Mouse (Mus musculus) intestine, embryonic 15.5 days (tissue): Measurements from ENCODE around the gene Nmral1. TPM values are rescaled to one million over a fixed set of nuclear protein-coding genes. Genes with fewer than 3 reads are reported as not detected.
A peak's percentile ranks its signal among the peaks of the same experiment; 100 is the strongest.

ENCODE experiments used
- ATAC-seq: fragments of 200-750 bp; cut with Nextera tagmentation; 2 replicates; pipeline ENCODE4 v1.8.0; 2017; ENCODE audit warnings: moderate TSS enrichment, moderate library complexity
- H3K27ac ChIP-seq: fragments of 300-500 bp; sonication (generic); 2 replicates; pipeline ENCODE4 v1.5.1; 2015; ENCODE audit warnings: mild to moderate bottlenecking, inconsistent platforms
- H3K27me3 ChIP-seq: fragments of 300-500 bp; sonication (generic); replicated peaks from 2 replicates; pipeline ENCODE4 v1.6.1; 2015; ENCODE audit warnings: inconsistent platforms
- H3K36me3 ChIP-seq: fragments of 300-500 bp; sonication (generic); 2 replicates; pipeline ENCODE4 v1.6.1; 2015; ENCODE audit warnings: inconsistent platforms
- H3K4me1 ChIP-seq: fragments of 300-500 bp; sonication (generic); replicated peaks from 2 replicates; pipeline ENCODE4 v1.6.1; 2015; ENCODE audit warnings: inconsistent platforms
- H3K4me2 ChIP-seq: fragments of 300-500 bp; sonication (generic); replicated peaks from 2 replicates; pipeline ENCODE4 v1.6.1; 2015; ENCODE audit warnings: mild to moderate bottlenecking, inconsistent platforms
- H3K4me3 ChIP-seq: fragments of 300-500 bp; sonication (generic); replicated peaks from 2 replicates; pipeline ENCODE4 v1.5.1; 2015; ENCODE audit warnings: inconsistent platforms
- H3K9ac ChIP-seq: fragments of 300-500 bp; sonication (generic); 2 replicates; pipeline ENCODE4 v1.6.1; 2015; ENCODE audit warnings: inconsistent platforms
- H3K9me3 ChIP-seq: fragments of 300-500 bp; sonication (generic); 2 replicates; pipeline ENCODE4 v1.6.1; 2016; ENCODE audit warnings: inconsistent platforms
- WGBS: fragments of 180-500 bp; shearing (Covaris S2); methylation state at CpG from one replicate; pipeline ENCODE4 v1.1.7; 2015; 5-methylcytosine and 5-hydroxymethylcytosine counted together
- polyA plus RNA-seq: library from polyadenylated mRNA; unstranded; fragments of >200 nt; fragmentation: Nextera tagmentation; extraction: Ambion mirVana; gene quantifications from 2 replicates; pipeline ENCODE4 v1.2.1, GENCODE M21; 2015

Gene Nmral1
- polyA plus RNA-seq, 1 experiment from 2014 or later, result 48.5 TPM

- no peaks in the 10 kb centered on the region for H3K9me3 ChIP-seq
- no peak overlapping the region for H3K9ac ChIP-seq
- no peak for ATAC-seq
- H3K4me2 ChIP-seq, result no peak overlapping the region
- H3K36me3 ChIP-seq, result peaks cover 6% of the 10 kb centered on the region; the same call in 1 of the 2 replicates
- no peaks in the 10 kb centered on the region for H3K27me3 ChIP-seq
- H3K4me3 ChIP-seq, result no peak overlapping the region
- no peak overlapping the region for H3K27ac ChIP-seq
- peaks cover 20% of the 10 kb centered on the region for H3K4me1 ChIP-seq
- 96% methylated on average over 5 of the region's 5 CpGs for WGBS
These were observed 42.3 kb downstream of the Nmral1 start for GRCm38 (mm10) chr16:4676836-4677235.

- 77% methylated on average over 4 of the region's 4 CpGs for WGBS
- H3K9ac ChIP-seq, result no peak overlapping the region
- no peaks in the 10 kb centered on the region for H3K9me3 ChIP-seq
- no peak for ATAC-seq
- no peak overlapping the region for H3K4me3 ChIP-seq
- H3K36me3 ChIP-seq, result peaks cover 13% of the 10 kb centered on the region
- no peak overlapping the region for H3K4me2 ChIP-seq
- H3K4me1 ChIP-seq, result peaks cover 20% of the 10 kb centered on the region
- H3K27ac ChIP-seq, result no peak overlapping the region
- no peaks in the 10 kb centered on the region for H3K27me3 ChIP-seq
These were observed 45.1 kb downstream of the Nmral1 start for GRCm38 (mm10) chr16:4674091-4674490.

GRCm38 (mm10) chr16:4670317-4670716 is 48.8 kb downstream of the Nmral1 start:
- Histone ChIP-seq H3K4me3 (no peak overlapping the region), H3K27me3 (no peaks in the 10 kb centered on the region), H3K4me2 (no peak overlapping the region), H3K9ac (no peak overlapping the region), H3K4me1 (peaks cover 6% of the 10 kb centered on the region; the same call in 1 of the 2 replicates), H3K9me3 (no peaks in the 10 kb centered on the region), H3K27ac (no peak overlapping the region), H3K36me3 (peaks cover 14% of the 10 kb centered on the region)
- no peak for ATAC-seq
- 80% methylated on average over 5 of the region's 5 CpGs for WGBS

GRCm38 (mm10) chr16:4667190-4667808 is 51.9 kb downstream of the Nmral1 start:
- H3K9me3 ChIP-seq, result no peaks in the 10 kb centered on the region
- H3K9ac ChIP-seq, result no peak overlapping the region
- H3K4me1 ChIP-seq, result no peaks in the 10 kb centered on the region
- peaks cover 13% of the 10 kb centered on the region for H3K36me3 ChIP-seq
- H3K27ac ChIP-seq, result no peak overlapping the region
- no peak overlapping the region for H3K4me3 ChIP-seq
- H3K27me3 ChIP-seq, result no peaks in the 10 kb centered on the region
- 31% methylated on average over 3 of the region's 3 CpGs for WGBS
- peak; percentile 91 for ATAC-seq
- no peak overlapping the region for H3K4me2 ChIP-seq

GRCm38 (mm10) chr16:4665726-4666125 is 53.4 kb downstream of the Nmral1 start:
- no peak overlapping the region for H3K27ac ChIP-seq
- no peaks in the 10 kb centered on the region for H3K27me3 ChIP-seq
- H3K4me1 ChIP-seq, result no peaks in the 10 kb centered on the region
- no peak for ATAC-seq
- 92% methylated on average over 2 of the region's 2 CpGs for WGBS
- H3K4me3 ChIP-seq, result no peak overlapping the region
- H3K9me3 ChIP-seq, result no peaks in the 10 kb centered on the region
- peaks cover 17% of the 10 kb centered on the region for H3K36me3 ChIP-seq
- no peak overlapping the region for H3K4me2 ChIP-seq
- H3K9ac ChIP-seq, result no peak overlapping the region

- H3K9ac ChIP-seq, result no peak overlapping the region
- H3K4me3 ChIP-seq, result no peak overlapping the region
- H3K36me3 ChIP-seq, result peaks cover 8% of the 10 kb centered on the region; the same call in 1 of the 2 replicates
- ATAC-seq, result no peak
- H3K4me2 ChIP-seq, result no peak overlapping the region
- peaks cover 6% of the 10 kb centered on the region for H3K4me1 ChIP-seq
- WGBS, result 92% methylated on average over 2 of the region's 2 CpGs
- no peak overlapping the region for H3K27ac ChIP-seq
- H3K9me3 ChIP-seq, result no peaks in the 10 kb centered on the region
- H3K27me3 ChIP-seq, result no peaks in the 10 kb centered on the region
These were observed 55.4 kb downstream of the Nmral1 start for GRCm38 (mm10) chr16:4663806-4664205.

- Histone ChIP-seq H3K4me3 (no peak overlapping the region), H3K4me2 (no peak overlapping the region), H3K4me1 (peaks cover 15% of the 10 kb centered on the region), H3K9ac (no peak overlapping the region), H3K9me3 (no peaks in the 10 kb centered on the region), H3K36me3 (peaks cover 8% of the 10 kb centered on the region; the same call in 1 of the 2 replicates), H3K27ac (no peak overlapping the region), H3K27me3 (no peaks in the 10 kb centered on the region)
- ATAC-seq, result no peak
- WGBS, result 65% methylated on average over 2 of the region's 2 CpGs
These were observed 57.6 kb downstream of the Nmral1 start for GRCm38 (mm10) chr16:4661605-4662004.

Other genes starting within 250 kb of the Nmral1 start
- 7.7 and 11.5 TPM in 2 replicates for gene Srl, start 177.5 kb downstream of the Nmral1 start, polyA plus RNA-seq
- gene Tfap4, start 159.5 kb downstream of the Nmral1 start, polyA plus RNA-seq, result 27.9 and 28.8 TPM in 2 replicates
- gene Glis2, start 124.6 kb downstream of the Nmral1 start, polyA plus RNA-seq, result 21.4 and 23.5 TPM in 2 replicates
- gene Pam16, start 94.4 kb downstream of the Nmral1 start, polyA plus RNA-seq, result 74.5 and 84.3 TPM in 2 replicates
- gene Vasn, start 79.4 kb downstream of the Nmral1 start, polyA plus RNA-seq, result 14.1 and 15.1 TPM in 2 replicates
- gene Dnaja3, start 79.4 kb downstream of the Nmral1 start, polyA plus RNA-seq, result 86.5 and 92.1 TPM in 2 replicates
- gene Coro7, start 39.6 kb downstream of the Nmral1 start, polyA plus RNA-seq, result 22.7 and 23.2 TPM in 2 replicates
- 90.4 and 91.7 TPM in 2 replicates for gene Hmox2, start 7.0 kb upstream of the Nmral1 start, polyA plus RNA-seq
- 83.1 and 88.3 TPM in 2 replicates for gene Cdip1, start 70.9 kb upstream of the Nmral1 start, polyA plus RNA-seq
- 0.23 TPM in 2 replicates for gene 4930562C15Rik, start 116.1 kb upstream of the Nmral1 start, polyA plus RNA-seq
- 34.0 and 36.1 TPM in 2 replicates for gene Ubald1, start 161.0 kb upstream of the Nmral1 start, polyA plus RNA-seq
- 71.2 and 77.9 TPM in 2 replicates for gene Mgrn1, start 166.9 kb upstream of the Nmral1 start, polyA plus RNA-seq
- 128 and 143 TPM in 2 replicates for gene Nudt16l1, start 219.4 kb upstream of the Nmral1 start, polyA plus RNA-seq
- gene Anks3, start 244.8 kb upstream of the Nmral1 start, polyA plus RNA-seq, result 39.6 and 42.0 TPM in 2 replicates